Mouse (Mus musculus): ENCODE data around the gene Lbhd1. TPM values are rescaled to one million over a fixed set of nuclear protein-coding genes. Genes with fewer than 3 reads are reported as not detected.
"Not testable (repeated sequence)": the region's sequence is repeated elsewhere in the genome, so short reads cannot be mapped to it uniquely, and the experiment has no call there.

Gene Lbhd1
- total RNA-seq, 1 experiment from 2014 or later = 4.6 TPM

DNA sequence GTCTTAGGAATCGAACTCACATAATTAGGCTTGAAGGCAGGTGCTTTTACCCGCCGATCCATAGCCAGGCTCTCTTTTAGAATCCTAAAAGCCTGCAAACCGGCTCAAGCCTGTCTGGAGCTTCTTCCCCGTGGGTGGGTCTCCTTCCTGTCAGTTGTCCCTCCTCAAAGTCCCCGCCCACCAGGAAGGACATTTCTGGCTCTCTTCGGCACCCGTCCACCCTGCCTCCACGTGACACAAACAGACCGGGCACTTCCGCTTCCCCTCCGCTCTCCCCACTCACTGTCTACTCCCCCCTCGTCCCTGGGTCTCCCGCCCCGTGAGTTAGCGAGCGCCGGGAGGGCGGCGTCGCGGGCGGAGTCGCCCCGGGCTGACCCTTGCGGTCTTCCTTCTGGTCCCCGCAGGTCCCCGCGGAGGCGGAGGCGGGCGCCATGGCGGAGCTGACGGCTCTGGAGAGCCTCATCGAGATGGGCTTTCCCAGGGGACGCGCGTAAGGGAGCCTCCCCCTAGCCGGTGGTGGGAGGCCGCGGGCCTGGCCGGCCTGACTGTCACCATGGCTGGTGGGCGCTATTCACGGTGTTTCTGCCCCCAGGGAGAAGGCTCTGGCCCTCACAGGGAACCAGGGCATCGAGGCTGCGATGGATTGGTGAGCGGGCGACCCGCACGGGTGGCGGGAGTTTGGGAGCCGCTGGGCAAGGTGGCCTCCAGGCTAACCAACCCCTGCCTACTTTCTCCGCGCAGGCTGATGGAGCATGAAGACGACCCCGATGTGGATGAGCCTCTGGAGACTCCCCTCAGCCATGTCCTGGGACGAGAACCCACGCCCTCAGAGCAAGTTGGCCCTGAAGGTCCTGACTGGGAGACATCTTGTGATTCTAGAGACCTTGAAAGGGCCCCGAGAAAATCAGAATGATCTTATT is 12.0 kb upstream of the Lbhd1 start, which contains the start of gene Ubxn1:
TSS of gene Ubxn1 (plus strand) at position 230 of the 920 bp plus-strand sequence.
- DNase-seq = peak; percentile 99

DNA sequence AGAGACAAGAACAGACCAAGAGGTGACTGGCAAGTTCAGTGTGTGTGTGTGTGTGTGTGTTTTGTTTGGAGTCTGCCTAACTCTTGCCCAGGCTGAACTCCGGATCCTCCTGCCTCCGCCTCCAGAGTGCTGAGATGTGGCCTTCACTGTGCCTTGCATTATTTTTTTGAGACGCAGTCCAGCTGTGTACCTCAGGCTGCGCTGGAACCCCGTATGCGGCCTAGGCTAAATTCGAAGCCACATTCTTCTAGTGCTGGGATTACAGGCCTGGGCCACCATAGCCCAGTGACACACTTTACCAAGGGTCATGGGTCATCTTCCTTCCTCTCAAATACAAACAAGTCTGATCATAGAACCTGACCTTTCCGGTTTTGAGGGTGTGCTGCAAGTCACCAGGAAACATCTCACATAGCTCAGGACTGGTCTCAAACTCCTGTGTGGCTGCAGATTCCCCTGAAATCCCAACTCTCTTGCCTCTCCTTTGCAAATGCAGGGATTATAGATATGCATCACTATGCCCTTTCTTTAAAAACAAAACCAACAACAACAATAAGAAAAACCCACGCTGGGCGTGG is 11.2 kb upstream of the Lbhd1 start:
- no peak for DNase-seq

DNA sequence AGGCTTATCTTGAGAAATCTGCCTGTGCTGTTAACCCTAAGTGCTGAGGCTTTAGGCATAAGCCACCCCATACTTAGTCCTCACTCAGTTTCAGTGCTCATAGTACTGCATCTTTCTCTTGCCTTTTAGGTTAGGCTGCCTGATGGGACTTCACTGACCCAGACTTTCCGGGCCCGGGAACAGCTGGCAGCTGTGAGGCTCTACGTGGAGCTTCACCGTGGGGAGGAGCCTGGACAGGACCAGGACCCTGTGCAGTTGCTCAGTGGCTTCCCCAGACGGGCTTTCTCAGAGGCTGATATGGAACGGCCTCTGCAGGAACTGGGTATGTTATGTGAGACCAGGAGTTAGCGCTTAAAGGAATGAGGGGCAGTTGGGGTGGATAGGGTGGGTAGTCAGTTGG is 8.5 kb upstream of the Lbhd1 start:
- DNase-seq = no peak

DNA sequence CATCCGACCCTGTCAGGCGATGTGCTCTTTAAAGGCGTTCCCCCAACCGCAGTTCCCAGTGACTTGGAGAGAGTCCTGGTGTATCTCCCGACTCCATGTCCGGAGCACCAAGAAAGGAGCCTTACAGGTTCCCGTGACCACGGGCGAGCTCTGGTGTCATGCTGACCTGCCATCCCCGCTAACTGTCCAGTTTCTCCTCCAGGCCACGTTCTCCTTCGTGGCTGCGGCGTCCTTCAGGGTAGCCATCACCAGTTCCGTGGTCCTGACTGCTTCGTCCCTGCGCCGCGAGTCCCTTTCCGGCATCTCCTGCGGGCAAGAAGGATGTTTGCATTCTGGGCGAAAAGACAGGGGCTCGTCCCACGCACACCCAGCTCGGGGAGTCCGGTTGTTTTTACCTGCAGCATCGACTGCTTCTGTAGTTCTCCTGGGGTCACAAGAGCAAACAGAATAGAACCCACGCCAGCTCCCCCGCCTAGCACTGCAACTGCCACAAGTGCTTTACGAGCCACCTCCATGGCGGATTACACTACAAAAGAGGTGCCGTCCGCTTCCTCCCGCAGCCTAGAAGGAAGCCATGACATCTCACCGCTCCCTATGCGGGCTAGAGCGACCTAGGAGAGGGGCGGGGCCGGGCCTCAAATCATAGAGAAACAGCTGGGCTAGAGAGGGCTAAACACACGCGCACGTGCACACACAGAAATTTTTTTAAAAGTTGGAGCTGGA is 3.1 kb upstream of the Lbhd1 start, which contains the start of gene Uqcc3:
TSS of gene Uqcc3 (minus strand) at position 613 of the 723 bp plus-strand sequence.
- peak; percentile 95 for DNase-seq

DNA sequence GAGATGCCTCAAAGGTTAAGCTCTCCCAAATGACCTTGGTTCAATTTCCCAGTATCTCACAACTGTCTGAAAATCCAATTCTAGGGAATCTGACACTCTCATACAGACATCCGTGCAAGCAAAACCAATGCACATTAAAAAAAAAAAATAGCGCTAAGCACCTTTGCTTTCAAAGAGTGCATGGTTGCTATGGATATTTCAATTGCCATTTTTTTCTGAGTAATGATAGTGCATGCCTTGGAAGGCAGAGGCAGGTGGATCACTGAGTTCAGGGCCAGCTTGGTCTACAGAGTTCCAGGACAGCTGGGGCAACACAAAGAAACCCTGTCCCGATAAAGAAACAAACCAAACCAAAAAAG is 2.5 kb upstream of the Lbhd1 start:
- DNase-seq = no peak

DNA sequence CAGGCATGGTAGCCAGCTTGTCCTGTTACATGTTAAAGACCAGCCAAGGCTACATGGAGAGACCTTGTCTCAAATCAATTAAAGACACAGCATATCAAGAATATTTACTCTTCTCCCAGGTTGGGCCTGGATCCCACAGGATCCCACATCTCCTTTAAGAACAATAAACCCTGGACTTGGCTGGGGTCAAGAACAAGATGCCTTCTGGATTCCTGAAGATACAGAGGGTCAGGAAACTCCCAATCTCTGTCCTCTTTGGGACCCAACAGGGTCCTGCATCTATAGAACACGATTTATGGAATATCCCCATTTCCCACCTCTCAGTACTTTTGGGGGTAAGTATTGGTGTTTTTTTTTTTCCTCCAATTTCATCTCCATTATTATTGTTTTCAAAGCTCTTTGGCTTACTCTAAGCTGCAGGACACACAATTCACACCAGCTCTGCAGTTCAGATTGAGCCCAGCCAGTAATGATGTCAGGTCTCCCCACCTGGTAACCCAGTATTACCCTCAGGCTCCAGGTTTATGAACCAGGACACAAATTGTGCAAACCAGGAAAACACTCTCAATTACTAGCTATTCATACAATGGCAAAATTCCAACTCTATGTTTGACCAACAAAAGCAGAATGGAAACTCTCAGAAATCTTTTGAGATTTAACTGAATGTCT is 3.5 kb downstream of the Lbhd1 start:
- DNase-seq = no peak

DNA sequence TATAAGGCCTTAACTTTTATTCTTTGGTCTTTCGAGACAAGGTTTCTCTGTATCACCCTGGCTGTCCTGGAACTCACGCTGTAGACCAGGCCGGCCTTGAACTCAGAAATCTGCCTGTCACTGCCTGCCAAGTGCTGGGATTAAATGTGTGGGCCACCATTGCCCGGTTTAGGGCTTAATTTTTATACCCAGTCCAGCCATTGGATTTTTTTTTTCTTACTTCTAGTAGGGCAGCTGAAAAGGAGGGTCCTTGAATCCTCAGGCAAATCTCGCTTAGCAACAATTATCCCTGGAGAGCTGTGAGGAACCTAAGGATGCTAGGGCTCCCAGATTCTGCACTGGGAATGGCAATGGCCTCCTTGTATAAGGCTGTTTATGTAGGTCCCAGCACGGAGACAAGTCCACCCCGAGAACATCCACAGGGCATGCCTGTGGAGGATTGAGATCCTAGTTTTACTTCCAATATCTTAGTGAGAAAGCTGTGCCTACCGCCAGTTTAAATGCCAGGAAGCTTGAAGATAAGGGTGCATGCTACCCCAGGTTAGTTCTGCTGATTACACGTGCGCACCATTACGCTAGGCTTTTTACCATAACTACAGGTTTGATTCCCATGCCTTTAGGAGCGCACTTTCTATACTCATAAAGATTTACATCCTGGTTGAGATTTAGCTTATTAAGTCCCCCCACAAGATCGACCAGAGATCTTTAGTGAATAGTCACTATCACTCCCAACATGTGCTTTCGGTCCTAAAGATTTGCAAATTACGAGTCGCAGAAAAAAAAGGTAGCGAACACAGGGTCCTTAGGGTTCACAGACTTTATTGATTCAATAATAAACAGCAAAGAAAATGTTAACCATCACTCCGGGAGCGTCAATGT is 4.3 kb downstream of the Lbhd1 start:
- DNase-seq = no peak

DNA sequence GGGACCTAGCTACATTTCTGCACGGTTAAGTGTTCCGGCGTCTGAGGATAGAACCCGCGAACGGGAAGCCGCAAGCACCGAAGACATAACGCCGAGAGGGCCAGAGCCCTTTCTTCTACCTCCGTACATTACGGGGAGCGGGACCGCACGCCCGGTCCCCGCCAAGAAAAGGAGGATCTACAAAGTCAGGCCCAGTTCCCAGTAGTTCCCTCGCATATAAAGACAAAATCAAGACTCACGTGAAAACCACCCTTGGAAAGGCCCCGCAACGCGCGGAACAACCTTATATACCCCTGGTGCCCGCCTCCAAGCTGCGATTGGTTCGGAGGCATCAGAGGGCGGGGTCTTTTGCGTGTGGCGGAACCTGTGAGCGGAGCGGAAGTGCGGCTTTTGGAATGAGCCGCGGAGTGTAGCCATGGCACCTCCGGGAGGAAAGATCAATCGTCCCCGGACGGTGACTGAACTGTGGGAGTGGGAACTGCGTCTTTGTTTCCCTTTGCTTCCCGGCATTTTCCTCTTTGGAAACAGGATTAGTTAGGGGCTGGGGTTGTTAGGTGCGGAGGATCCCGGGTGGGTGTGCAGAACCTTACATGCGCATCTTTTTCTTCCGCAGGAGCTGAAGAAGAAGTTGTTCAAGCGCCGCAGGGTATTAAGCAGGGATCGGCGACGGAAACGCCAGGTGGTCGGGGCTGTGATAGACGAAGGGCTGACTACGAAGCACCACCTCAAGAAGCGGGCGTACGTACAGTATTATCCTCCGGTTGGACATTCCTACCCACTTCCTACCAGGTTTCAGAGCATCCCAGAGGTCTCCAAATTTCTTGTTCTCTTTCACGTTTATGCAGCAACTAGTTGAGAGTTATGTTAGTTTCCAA is 5.2 kb downstream of the Lbhd1 start, which contains the start of the genes 1810009A15Rik and Gm49416:
TSS of gene 1810009A15Rik (plus strand) at position 343 of the 875 bp plus-strand sequence.
TSS of gene Gm49416 (plus strand) at position 416 of the 875 bp plus-strand sequence.
- peak; percentile 98 for DNase-seq

DNA sequence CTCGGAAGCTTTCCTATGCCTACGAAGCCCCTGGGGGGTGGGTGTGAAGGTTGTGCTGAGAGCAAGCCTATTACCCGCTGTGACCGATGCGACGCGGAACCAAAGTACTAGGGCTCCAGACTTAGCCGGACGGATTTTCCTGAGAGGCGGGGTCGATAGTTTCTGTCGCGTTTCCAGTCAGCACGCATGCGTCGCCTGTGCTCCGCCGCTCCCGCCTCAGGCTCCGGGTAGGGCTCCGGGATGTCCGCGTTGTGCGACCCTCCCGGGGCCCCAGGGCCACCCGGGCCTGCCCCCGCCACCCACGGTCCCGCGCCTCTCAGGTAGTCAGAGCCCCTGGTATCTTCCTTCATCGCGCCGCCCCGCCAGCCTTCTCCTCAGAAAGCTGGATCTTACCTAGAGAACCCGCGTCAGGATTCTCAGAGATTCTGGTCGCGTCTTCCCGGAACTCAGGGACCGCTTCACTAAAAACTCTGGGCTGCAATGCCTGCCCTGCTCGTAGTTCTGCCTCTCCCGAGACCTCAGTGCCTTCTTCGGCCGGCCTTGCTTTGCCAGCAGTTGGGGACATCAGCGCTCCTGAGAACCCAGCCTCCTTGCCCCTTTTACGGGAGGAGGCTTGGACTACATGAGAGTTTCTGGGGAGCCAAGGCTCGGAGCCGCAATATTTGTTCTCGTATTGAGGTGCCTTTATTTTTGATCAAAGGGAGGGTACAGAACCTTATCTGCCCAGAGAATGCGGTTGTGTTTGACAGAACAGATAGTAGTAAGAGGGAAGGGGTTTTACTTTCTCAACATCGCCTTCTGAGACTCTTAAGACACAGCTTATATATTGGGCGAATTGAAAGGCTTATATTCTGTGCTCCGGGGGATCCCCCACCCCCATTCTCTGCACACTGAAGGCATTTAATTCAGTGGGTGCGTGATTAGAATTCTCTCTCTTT is 9.6 kb downstream of the Lbhd1 start, which contains the start of gene Ints5:
TSS of gene Ints5 (plus strand) at position 177 of the 938 bp plus-strand sequence.
- DNase-seq = peak; percentile 92

DNA sequence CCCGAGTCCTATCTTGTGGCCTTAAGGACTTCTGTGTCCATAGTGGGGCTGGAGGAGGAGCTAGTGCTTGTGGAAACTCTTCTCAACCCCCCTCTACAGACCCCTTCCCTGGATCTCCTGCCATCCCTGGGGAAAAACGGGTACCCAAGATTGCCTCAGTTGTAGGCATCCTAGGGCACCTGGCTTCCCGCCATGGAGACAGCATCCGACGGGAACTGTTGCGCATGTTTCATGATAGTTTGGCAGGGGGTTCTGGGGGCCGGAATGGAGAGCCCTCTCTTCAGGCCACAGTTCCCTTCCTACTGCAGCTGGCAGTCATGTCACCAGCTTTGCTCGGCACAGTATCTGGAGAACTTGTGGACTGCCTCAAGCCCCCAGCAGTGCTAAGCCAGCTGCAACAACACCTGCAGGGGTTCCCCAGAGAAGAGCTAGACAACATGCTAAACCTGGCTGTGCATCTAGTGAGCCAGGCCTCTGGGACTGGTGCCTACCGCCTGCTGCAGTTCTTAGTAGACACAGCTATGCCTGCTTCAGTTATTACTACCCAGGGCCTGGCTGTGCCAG is 11.9 kb downstream of the Lbhd1 start:
- no peak for DNase-seq

DNA sequence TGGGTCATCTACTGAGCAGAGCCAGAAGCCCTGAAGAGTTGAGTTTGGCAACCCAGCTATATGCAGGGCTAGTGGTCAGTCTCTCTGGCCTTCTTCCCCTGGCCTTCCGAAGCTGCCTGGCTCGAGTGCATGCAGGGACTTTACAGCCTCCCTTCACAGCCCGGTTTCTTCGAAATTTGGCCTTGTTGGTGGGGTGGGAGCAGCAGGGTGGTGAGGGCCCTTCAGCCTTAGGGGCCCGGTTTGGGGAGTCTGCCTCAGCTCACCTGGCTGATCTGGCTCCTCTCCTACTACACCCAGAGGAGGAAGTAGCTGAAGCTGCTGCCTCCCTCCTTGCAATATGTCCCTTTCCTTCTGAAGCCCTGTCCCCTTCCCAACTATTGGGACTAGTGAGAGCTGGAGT is 12.7 kb downstream of the Lbhd1 start:
- not testable (repeated sequence) for DNase-seq

DNA sequence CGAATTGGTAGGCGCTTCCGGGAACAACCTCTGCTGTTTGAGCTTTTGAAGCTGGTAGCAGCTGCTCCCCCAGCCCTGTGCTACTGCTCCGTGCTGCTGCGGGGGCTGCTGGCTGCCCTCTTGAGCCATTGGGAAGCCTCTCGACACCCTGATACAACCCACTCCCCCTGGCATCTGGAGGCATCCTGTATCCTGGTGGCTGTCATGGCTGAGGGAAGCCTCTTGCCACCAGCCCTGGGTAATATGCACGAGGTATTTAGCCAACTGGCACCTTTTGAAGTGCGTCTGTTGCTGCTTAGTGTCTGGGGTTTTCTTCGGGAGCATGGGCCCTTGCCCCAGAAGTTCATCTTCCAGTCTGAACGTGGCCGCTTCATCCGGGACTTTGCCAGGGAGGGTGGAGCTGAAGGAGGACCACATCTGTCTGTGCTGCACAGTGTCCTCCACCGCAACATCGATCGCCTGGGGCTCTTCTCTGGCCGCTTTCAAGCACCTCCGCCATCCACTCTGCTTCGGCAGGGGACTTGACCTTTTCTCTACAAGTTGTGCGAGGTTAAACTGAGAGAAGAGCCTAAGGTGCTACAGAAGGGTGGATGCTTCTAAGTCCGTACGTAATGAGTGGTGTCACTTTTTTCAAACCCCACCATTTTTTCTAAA is 13.8 kb downstream of the Lbhd1 start:
- peak; percentile 84 for DNase-seq

DNA sequence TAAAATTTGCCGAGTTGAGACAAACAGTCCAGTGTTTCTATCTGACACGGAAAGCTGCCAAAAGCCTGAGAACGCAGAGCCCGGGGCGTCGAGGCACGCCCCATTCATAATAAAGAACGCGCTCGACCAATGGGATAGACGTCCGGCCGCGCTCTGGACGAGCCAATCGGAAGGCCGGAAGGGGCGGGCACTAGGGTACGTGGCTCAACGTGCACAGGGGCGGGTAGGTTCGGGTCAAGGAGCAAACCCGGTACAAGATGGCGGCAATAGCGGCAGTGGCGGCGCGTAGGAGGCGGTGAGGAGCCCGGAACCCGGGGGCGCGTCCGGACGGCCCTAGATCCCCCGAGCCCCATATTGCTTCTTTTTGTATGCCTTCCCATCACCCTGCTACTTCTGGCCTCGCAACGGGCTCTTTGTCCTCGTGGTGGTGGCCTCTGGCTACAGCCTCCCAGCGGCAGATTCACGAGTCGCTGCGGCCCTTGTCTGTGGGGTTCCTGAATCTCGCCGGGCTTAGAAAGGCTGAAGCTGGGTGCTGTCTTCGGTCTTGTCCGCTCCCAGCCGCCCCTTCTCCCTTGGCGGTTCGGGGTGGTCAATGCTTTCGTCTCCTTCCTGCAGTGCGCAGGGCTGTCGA is 14.4 kb downstream of the Lbhd1 start, which contains the start of gene Ganab:
TSS of gene Ganab (plus strand) at position 207 of the 631 bp plus-strand sequence.
- DNase-seq = peak; percentile 98

DNA sequence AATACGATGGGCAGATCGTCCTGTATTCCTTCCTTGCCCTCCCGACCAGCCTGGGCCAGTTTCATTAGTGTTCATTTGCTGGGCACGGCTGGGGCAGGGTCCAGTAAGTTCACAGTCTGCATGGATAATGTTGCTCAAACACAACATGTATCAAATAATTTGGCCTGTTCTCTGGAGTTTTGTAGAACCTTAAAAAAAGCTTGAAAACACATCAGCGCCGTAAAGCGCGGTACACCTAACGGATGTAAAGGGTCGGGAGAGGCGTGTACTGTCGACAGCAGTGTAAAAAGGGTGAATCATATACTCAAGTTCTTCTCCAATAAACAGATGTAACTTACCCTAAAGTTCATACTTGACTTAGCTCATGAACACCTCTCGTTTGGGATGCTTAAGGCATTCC is 15.0 kb downstream of the Lbhd1 start:
- no peak for DNase-seq

DNA sequence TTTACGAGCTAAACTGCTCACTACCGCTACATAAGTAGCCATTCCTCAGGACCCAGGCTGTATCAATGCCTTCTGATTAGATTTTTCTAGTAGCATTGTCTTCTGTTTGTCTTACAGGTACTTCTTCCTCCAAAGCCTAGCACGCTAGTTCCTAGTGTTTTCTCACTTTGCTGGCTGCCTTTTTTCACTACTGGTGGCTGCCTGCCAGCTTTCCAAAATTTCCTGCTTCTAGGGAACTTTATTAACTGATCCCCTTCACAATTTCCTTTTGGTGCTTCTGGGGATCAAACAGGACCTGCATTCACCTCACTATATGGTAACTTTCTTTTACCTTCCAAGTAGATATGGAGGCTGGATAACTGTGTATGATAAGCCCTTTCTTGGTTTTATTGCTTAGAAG is 15.5 kb downstream of the Lbhd1 start:
- no peak for DNase-seq

DNA sequence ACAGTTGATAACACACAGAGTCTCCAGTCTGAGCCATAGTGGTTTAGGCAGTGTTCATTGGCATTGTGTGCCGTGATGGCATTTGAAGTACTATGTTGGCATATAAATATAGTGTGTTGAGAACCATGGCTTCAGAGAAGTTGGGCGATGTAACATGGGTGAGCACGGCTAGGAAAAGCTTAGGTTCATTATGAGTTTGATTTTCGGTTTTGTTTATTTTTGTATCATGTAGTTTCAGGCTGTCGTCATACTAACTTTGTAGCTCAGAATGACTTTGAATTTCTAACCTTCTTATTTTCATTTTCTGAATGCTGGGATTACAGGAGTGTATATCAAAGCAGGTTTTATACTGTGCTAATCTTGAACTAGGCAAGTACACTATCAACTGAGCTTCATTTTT is 19.9 kb downstream of the Lbhd1 start:
- no peak for DNase-seq

DNA sequence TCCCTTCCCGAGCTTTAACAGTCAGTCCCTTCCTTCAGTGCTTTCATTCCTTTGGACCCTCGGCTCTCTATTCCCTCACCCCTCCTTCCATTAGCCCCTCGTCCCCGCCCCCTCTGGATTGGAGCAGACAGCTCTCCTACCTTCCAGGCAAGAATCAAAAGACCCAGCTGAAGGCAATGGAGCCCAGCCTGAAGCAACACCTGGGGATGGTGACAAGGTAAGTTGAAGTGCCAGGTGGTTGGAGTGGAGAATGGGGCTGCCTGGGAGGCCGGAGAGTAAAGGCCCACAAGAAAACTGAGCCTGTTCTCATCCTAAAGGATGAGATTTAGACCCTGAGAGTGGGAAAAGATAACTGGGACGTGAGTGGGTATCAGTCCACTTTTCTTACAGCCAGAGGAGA is 25.0 kb downstream of the Lbhd1 start:
- DNase-seq = no peak
